Mouse (Mus musculus): ENCODE results near the gene Ppp3ca. TPM values are rescaled to one million over a fixed set of nuclear protein-coding genes. Genes with fewer than 3 reads are reported as not detected.

Gene Ppp3ca
- total RNA-seq, 2 experiments from 2014 or later, result 23.2 to 25.1 TPM

- ATAC-seq (replicated peaks; ENCODE audit: low FRiP score, poor library complexity, severe bottlenecking), result no peak
These were observed 48.5 kb downstream of the Ppp3ca start for GRCm38 (mm10) chr3:136718412-136718811.

DNA sequence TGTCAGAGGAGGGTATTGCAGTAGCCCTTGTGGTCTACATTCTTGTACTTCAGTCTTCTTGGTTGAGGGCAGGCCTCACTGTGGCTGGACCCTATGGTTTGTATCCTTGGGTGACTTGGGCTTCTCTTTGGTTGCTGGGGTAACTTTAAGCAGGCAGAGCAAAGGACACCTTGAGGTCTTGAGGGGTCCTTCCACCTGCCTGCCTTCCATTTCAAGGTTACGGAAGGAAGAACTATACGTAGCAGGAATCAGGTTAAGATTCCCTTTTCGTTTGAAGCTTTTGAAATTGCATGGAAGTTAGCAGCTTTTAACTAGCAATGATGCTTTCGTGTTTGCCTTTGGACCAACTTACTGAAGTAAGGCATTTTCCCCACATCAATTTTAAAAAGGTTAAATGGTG is 51.3 kb downstream of the Ppp3ca start:
- no peak for ATAC-seq (replicated peaks; ENCODE audit: low FRiP score, poor library complexity, severe bottlenecking)

- ATAC-seq (replicated peaks; ENCODE audit: low FRiP score, poor library complexity, severe bottlenecking), result no peak
These were observed 52.0 kb downstream of the Ppp3ca start for GRCm38 (mm10) chr3:136721804-136722427.

GRCm38 (mm10) chr3:136722493-136722892 is 52.6 kb downstream of the Ppp3ca start:
- ATAC-seq (replicated peaks; ENCODE audit: low FRiP score, poor library complexity, severe bottlenecking), result no peak

GRCm38 (mm10) chr3:136725311-136726156 is 55.6 kb downstream of the Ppp3ca start:
- no peak for ATAC-seq (replicated peaks; ENCODE audit: low FRiP score, poor library complexity, severe bottlenecking)

GRCm38 (mm10) chr3:136727877-136728276 is 58.0 kb downstream of the Ppp3ca start:
- no peak for ATAC-seq (replicated peaks; ENCODE audit: low FRiP score, poor library complexity, severe bottlenecking)

DNA sequence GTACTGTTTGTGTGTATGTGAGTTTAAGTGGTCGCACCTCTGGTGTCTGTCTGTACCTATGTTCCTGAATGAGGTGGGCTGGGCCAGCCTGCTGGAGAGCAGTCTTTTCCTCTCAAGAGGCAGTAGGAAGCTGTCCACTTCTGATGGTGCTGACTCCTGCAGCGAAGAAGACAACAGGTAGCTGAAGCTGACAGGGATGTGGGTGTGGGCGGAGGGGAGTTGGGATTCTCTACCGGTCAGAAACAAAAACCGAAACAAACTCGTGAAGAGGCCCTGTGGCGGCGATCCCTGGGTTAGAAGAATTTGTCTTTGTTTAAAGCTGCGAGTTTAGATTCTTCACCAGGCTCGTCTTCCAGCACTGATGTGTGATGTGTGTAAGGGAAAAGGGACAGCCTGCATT is 60.1 kb downstream of the Ppp3ca start:
- no peak for ATAC-seq (replicated peaks; ENCODE audit: low FRiP score, poor library complexity, severe bottlenecking)

DNA sequence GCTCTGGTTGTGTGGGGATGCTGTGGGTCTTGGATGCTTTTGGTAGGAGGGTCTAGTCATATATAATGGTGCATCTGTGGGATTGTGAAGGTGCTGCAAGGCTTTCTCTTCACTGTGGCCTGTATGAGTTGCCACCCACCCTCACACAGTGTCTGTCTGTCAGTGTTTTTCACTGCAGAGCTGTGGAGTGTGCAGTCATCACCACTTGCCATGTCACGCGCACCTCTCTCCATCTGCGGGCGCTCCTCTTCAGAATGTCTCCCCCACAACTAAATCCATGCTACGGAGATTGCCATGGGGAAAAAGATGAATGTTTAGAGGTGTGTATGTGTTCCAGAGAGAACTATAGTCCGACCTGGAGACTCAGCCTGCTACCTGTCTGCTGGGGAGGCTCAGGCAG is 61.7 kb downstream of the Ppp3ca start:
- no peak for ATAC-seq (replicated peaks; ENCODE audit: low FRiP score, poor library complexity, severe bottlenecking)

DNA sequence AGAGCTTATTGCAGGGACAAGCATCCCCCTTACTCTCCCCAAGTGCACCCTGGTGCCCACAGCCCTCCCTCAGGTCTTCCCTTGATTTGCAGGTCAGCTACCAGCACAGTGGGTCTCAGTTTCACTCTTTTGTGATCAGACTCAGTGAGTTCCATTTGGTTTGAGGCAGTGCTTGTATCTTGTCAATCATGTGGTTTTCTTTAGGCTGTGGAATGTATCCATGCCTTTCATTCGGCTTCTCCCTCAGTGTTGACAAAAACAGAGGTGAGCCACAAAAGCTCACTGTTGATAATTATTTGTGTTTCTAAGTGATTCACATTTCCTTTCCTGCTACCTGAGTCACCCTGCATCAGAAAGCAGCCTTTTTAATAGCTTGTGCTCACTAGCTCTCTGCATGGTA is 66.1 kb downstream of the Ppp3ca start:
- ATAC-seq (replicated peaks; ENCODE audit: low FRiP score, poor library complexity, severe bottlenecking), result no peak

GRCm38 (mm10) chr3:136736773-136737298 is 66.9 kb downstream of the Ppp3ca start:
- ATAC-seq (replicated peaks; ENCODE audit: low FRiP score, poor library complexity, severe bottlenecking), result no peak

DNA sequence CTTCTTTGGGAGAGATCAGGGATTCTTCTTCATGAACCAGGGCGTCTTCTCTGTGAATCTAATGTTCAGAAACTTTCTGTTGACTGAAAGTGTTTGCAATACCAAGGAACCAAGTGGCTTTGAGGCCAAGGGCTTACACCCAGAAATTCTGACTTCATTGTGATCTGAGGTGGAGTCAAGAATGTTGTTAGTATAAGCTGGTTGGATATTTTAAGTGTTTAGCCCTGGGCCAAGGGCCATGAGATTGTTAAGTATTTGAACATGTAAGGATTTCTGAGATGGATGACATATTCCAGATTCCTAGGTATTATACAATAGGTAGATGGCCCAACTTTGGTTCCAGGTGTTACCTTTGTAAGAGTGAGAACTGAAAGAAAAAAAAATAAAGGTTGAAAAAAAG is 68.5 kb downstream of the Ppp3ca start:
- no peak for ATAC-seq (replicated peaks; ENCODE audit: low FRiP score, poor library complexity, severe bottlenecking)

GRCm38 (mm10) chr3:136738914-136739313 is 69.0 kb downstream of the Ppp3ca start:
- no peak for ATAC-seq (replicated peaks; ENCODE audit: low FRiP score, poor library complexity, severe bottlenecking)

DNA sequence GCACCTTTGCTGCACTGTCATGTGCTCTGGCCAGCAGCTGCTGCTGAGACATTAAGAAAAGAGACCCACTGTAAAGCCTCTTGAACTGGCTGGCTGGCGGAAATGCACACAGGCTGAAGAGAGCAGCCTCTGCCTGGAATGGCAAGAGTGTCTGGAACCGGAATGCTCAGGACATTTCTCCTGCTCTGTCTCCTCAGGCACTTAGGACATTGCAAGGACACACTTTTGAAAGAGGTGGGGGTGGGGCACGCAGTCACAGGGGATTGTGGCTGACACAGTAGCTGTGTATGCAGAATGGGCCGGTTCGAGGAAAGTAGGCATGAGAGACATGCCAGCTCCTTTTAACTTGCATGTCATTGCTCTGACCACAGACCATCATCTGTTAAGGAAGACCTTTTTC is 71.7 kb downstream of the Ppp3ca start:
- no peak for ATAC-seq (replicated peaks; ENCODE audit: low FRiP score, poor library complexity, severe bottlenecking)

DNA sequence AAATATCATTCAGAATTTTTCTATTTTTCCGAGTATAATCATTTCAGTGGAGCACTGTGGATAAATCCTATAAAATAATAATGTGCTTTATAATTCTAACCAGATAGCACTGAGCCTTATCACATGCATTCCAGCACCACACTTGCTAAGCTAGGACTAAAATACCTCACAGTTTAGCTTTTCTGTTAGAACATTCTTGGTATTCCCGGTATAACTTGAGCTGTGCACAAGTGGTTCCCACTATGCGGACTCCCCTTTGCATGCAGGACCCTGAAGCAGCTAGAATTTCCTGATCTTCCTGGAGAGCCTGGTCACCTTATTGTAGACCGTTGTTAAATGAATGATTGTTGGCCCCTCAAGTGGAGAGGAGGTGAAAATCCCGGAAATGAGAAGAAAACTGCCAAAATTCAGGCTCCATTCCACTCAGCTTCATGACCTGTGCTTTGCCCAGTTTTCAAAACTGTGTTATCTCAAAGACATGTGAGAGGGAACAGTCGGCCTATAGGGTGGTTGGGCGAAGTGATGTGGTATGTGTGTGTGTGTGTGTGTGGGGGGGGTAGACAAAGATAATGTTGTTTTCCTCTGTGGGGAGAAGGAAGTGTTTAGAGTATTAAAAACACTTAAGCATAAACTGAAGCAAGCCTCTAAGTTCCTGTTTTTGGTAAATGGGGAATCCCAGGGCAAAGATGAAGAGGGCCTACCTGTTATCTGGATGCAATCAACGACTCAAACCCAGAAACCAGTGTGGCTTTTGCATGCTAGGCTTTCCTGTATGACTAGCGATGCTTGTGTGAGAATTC is 72.5 kb downstream of the Ppp3ca start:
- no peak for ATAC-seq (replicated peaks; ENCODE audit: low FRiP score, poor library complexity, severe bottlenecking)

- ATAC-seq (replicated peaks; ENCODE audit: low FRiP score, poor library complexity, severe bottlenecking), result no peak
These were observed 74.5 kb downstream of the Ppp3ca start for GRCm38 (mm10) chr3:136744295-136744897.

GRCm38 (mm10) chr3:136745456-136745855 is 75.5 kb downstream of the Ppp3ca start:
- ATAC-seq (replicated peaks; ENCODE audit: low FRiP score, poor library complexity, severe bottlenecking), result no peak

DNA sequence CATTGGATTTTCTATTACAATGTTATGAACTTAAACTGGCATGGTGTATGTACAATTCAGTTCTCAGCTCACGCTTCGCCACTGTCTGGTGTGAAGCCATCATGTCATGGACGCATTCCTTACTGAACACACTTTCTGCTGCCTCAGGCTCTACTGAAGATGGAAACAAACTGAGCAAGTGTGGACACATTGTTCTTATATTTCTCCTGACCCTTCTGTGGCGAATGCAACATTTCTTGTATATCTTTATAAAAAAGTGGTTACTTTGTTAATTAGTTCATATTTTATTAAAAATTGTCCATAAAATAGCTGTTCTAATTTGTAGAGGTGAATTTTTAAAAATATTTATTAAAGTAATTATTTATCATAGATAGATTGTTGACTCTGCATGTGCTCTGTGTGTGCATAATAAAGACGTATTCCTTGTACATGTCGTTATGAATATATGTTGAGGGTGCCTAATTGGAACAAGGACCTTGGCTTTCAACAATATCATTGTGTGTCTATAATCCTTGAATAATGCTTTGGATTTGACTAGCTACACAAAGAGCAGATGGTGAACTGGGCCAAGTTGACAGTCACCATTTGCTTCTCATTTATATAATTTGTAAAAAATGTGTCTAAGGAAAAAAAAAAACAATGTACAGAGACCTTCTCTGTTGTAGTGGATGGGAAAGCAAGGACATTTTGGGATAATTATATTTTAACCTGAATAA is 79.0 kb downstream of the Ppp3ca start:
- ATAC-seq (replicated peaks; ENCODE audit: low FRiP score, poor library complexity, severe bottlenecking), result no peak

DNA sequence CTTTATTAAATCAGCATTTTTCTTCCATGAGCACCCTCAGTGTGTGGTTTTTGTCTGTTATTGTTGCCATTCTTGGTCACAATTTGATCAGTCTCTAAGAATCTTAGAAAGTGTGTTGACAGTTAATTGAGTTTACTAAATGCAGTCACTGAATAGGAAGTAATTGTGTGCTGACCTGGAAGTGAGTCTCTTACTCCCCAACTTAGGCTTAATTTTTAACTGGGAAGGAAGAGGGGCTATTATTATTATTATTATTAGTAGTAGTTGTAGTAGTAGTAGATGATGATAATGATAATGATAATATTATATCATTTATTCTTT is 79.5 kb downstream of the Ppp3ca start:
- ATAC-seq (replicated peaks; ENCODE audit: low FRiP score, poor library complexity, severe bottlenecking), result no peak

- no peak for ATAC-seq (replicated peaks; ENCODE audit: low FRiP score, poor library complexity, severe bottlenecking)
These were observed 80.0 kb downstream of the Ppp3ca start for GRCm38 (mm10) chr3:136749951-136750350.

All from erythroblast, adult 5-6 weeks (primary cell).